Mouse (Mus musculus) lung, embryonic 14.5 days (tissue): ENCODE data around the gene Frmd6. TPM values are rescaled to one million over a fixed set of nuclear protein-coding genes. Genes with fewer than 3 reads are reported as not detected.
A peak's percentile ranks its signal among the peaks of the same experiment; 100 is the strongest.

Experiments
- ATAC-seq: fragments of 200-750 bp; cut with Nextera tagmentation; 2 replicates; pipeline ENCODE4 v1.8.0; 2017; ENCODE audit warnings: mild to moderate bottlenecking, moderate TSS enrichment, moderate library complexity; ENCODE audit not compliant: insufficient read depth
- DNase-seq: peaks from one replicate; pipeline ENCODE4 v3.0.0-alpha.2; 2015
- H3K27ac ChIP-seq: fragments of 300-500 bp; sonication (generic); 2 replicates; pipeline ENCODE4 v1.5.1; 2014; ENCODE audit warnings: low read depth, mild to moderate bottlenecking, moderate library complexity
- H3K27me3 ChIP-seq: fragments of 300-500 bp; sonication (generic); 2 replicates; pipeline ENCODE4 v1.6.1; 2014; ENCODE audit warnings: low read length, control low read depth; ENCODE audit not compliant: insufficient read depth
- H3K36me3 ChIP-seq: fragments of 300-500 bp; sonication (generic); 2 replicates; pipeline ENCODE4 v1.6.1; 2014; ENCODE audit warnings: control low read depth; ENCODE audit not compliant: insufficient read depth
- H3K4me1 ChIP-seq: fragments of 300-500 bp; sonication (generic); 2 replicates; pipeline ENCODE4 v1.6.1; 2014; ENCODE audit warnings: antibody characterized with exemption, control low read depth; ENCODE audit not compliant: insufficient read depth
- H3K4me2 ChIP-seq: fragments of 300-500 bp; sonication (generic); 2 replicates; pipeline ENCODE4 v1.6.1; 2014; ENCODE audit warnings: mild to moderate bottlenecking
- H3K4me3 ChIP-seq: fragments of 300-500 bp; sonication (generic); 2 replicates; pipeline ENCODE4 v1.5.1; 2014; ENCODE audit warnings: low read depth, low read length
- H3K9ac ChIP-seq: fragments of 300-500 bp; sonication (generic); 2 replicates; pipeline ENCODE4 v1.6.1; 2014
- H3K9me3 ChIP-seq: fragments of 300-500 bp; sonication (generic); 2 replicates; pipeline ENCODE4 v1.6.1; 2016; ENCODE audit warnings: low read depth, low read length, control low read depth
- CTCF ChIP-seq: IDR thresholded peaks from 2 replicates; pipeline ENCODE4 v1.5.1; 2016; ENCODE audit warnings: antibody characterized with exemption, low read depth
- WGBS: fragments of 180-500 bp; shearing (Covaris S2); extraction: QIAGEN DNeasy Blood & Tissue Kit; methylation state at CpG from one replicate; pipeline ENCODE4 v1.1.7; 2014; 5-methylcytosine and 5-hydroxymethylcytosine counted together
- polyA plus RNA-seq: library from polyadenylated mRNA; unstranded; fragments of >200 nt; fragmentation: Nextera tagmentation; extraction: Ambion mirVana; gene quantifications from 2 replicates; pipeline ENCODE4 v1.2.1, GENCODE M21; 2014

The Frmd6 gene
- polyA plus RNA-seq, 1 experiment from 2014 or later, result 42.8 TPM

DNA sequence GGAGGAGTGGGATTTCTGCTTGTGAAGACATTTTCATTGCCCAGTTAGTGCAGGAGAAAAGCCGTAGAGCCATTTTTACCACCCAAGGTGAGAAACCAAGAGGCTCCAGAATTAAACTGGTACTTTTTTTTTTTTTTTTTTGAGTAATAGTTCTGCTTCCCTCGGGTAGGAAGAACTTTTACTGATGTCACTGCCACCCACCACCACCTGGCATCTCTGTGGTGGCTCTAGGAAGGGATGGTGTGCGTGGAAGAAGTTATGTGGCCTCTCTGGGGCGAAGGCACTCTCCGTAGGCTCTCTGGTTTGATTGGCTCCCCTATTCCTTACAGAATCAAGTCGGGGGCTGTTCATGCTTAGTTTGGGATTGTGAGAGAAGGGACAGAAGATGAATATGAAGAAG, 17.3 kb upstream of the Frmd6 start:
- DNase-seq (no peak), ATAC-seq (no peak)
- Histone ChIP-seq H3K9ac (no peak overlapping the region), H3K4me2 (no peak overlapping the region), H3K36me3 (no peaks in the 10 kb centered on the region), H3K4me1 (peaks cover 15% of the 10 kb centered on the region; the same call in 1 of the 2 replicates), H3K9me3 (no peaks in the 10 kb centered on the region; the same call in 1 of the 2 replicates), H3K27ac (no peak overlapping the region), H3K27me3 (no peaks in the 10 kb centered on the region), H3K4me3 (no peak overlapping the region)
- TF ChIP-seq CTCF, result no peak
- WGBS, result 70% methylated on average over 6 of the region's 6 CpGs

GRCm38 (mm10) chr12:70809957-70810356, 15.4 kb upstream of the Frmd6 start:
- DNase-seq, result no peak
- 77% methylated on average over 2 of the region's 2 CpGs for WGBS
- Histone ChIP-seq H3K36me3 (no peaks in the 10 kb centered on the region), H3K4me2 (no peak overlapping the region), H3K27ac (no peak overlapping the region), H3K27me3 (no peaks in the 10 kb centered on the region), H3K4me3 (no peak overlapping the region), H3K9ac (no peak overlapping the region), H3K9me3 (no peaks in the 10 kb centered on the region; the same call in 1 of the 2 replicates), H3K4me1 (peaks cover 19% of the 10 kb centered on the region; the same call in 1 of the 2 replicates)
- ATAC-seq, result no peak
- TF ChIP-seq CTCF, result no peak

DNA sequence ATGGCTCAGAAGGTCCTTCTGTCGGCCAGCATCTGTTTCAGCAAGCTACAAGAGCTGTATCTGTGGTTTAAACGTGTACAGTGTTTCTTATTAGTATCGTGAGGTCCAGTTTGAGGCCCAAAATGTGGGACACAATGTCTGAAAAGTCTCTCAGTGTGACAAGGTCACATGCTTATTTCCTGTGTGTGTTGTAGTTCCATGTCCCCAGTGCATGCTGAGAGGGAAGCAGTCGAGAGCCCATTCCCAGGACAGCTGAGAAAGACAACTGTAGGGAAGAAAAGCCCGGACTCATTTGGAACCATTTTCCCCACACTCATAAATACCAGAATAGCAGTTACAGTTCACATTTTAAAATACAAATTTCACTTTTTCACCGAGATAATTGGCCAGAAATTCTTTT, 13.5 kb upstream of the Frmd6 start:
- WGBS, result 29% methylated on average over 6 of the region's 6 CpGs
- no peaks in the 10 kb centered on the region for H3K27me3 ChIP-seq
- no peak overlapping the region for H3K4me2 ChIP-seq
- DNase-seq (no peak), ATAC-seq (peak; percentile 70)
- H3K27ac ChIP-seq, result peak overlapping the region; percentile 86
- no peak overlapping the region for H3K9ac ChIP-seq
- no peaks in the 10 kb centered on the region for H3K9me3 ChIP-seq
- no peak for TF ChIP-seq CTCF
- H3K4me3 ChIP-seq, result no peak overlapping the region
- H3K36me3 ChIP-seq, result no peaks in the 10 kb centered on the region
- peaks cover 19% of the 10 kb centered on the region; the same call in 1 of the 2 replicates for H3K4me1 ChIP-seq

DNA sequence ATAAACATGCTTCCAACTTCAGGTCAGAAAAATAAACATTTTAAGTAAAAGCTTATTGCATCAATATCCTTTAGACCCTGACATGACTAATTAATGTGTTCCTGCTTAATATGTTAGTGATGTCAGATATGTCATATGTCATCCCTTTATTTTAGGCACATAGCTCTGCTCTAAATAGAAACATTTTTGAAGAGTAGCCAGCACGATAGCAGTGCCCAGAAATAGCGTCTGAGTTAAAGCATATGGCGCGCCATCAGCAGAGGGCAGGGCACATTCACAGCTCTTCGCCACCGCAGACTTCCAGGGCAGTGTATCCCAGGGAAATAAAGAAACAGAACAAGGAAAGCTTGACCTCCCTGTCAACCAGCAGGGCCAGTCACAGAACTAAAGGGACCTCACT, 13.1 kb upstream of the Frmd6 start:
- no peak for TF ChIP-seq CTCF
- Histone ChIP-seq H3K9me3 (no peaks in the 10 kb centered on the region), H3K4me3 (no peak overlapping the region), H3K9ac (no peak overlapping the region), H3K4me1 (peaks cover 19% of the 10 kb centered on the region; the same call in 1 of the 2 replicates), H3K27ac (peak overlapping the region; percentile 67; the same call in 1 of the 2 replicates), H3K4me2 (no peak overlapping the region), H3K27me3 (no peaks in the 10 kb centered on the region), H3K36me3 (no peaks in the 10 kb centered on the region)
- DNase-seq (peak; percentile 95), ATAC-seq (peak; percentile 93)
- 35% methylated on average over 6 of the region's 6 CpGs for WGBS

- H3K4me2 ChIP-seq, result 0 out of 2 replicates have a peak overlapping the region, but pooled peaks have one; percentile 27
- peak; percentile 50; the same call in 1 of the 2 replicates for ATAC-seq
Measured at GRCm38 (mm10) chr12:70812822-70813465, 12.4 kb upstream of the Frmd6 start.

DNA sequence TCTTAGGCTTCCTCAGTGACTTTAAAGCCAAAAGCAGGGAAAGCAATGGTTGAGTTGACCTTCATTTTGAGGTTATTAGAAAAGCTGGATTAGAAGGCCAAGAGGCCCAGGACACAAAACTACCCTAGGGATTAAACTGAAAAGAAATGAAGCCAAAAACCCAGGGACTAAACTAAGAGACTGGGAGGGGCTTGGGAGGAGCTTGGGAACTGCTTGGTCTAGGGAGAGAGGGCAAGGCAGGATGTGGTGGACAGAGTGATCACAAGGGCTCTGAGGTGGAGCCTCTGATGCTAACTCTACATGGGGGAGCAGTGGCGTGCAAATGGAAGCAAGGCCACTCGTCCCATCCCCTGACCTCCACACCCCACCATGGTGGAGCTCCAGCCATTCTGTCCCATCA, 8.6 kb upstream of the Frmd6 start:
- DNase-seq, result no peak
- Histone ChIP-seq H3K27me3 (no peaks in the 10 kb centered on the region), H3K9ac (no peak overlapping the region), H3K4me2 (no peak overlapping the region), H3K4me1 (peaks cover 11% of the 10 kb centered on the region; the same call in 1 of the 2 replicates), H3K9me3 (no peaks in the 10 kb centered on the region), H3K4me3 (no peak overlapping the region), H3K27ac (no peak overlapping the region), H3K36me3 (no peaks in the 10 kb centered on the region)
- TF ChIP-seq CTCF, result no peak
- 84% methylated on average over 2 of the region's 2 CpGs for WGBS
- ATAC-seq, result no peak

More at GRCm38 (mm10) chr12:70812822-70813465, 12.4 kb upstream of the Frmd6 start:
- Histone ChIP-seq H3K4me3 (no peak overlapping the region), H3K9ac (no peak overlapping the region), H3K4me1 (peaks cover 19% of the 10 kb centered on the region; the same call in 1 of the 2 replicates), H3K27me3 (no peaks in the 10 kb centered on the region), H3K36me3 (no peaks in the 10 kb centered on the region), H3K27ac (peak overlapping the region; percentile 63), H3K9me3 (no peaks in the 10 kb centered on the region)
- no peak for TF ChIP-seq CTCF
- DNase-seq, result peak; percentile 69
- 16% methylated on average over 3 of the region's 3 CpGs for WGBS

DNA sequence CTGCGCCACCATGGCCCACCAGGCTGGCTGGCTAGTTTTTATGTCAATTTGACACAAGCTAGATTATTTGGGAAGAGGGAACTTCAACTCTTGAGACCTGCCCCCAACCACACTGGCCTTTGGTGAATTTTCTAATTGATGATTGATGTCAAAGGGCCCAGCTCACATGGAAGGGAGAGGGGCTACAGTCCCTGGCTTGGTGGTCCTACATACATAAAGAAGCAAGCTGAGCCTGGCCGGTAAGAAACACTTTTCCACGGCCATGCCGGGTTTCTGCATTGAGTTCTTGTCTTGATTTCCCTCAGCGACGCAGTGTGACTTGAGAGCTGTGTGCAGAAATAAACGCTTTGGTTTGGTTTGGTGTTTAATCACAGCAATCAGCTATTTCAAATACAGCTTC, 1.3 kb upstream of the Frmd6 start:
- 41% methylated on average over 7 of the region's 7 CpGs for whole genome bisulfite sequencing
- H3K27ac ChIP-seq, result peak overlapping the region; percentile 100; the same call in 1 of the 2 replicates
- 0 out of 2 replicates have a peak, but pooled peaks cover 6% of the 10 kb centered on the region for H3K4me1 ChIP-seq
- no peak for TF ChIP-seq CTCF
- H3K9ac ChIP-seq, result peak overlapping the region; percentile 72
- no peaks in the 10 kb centered on the region for H3K9me3 ChIP-seq
- ATAC-seq, result no peak
- no peaks in the 10 kb centered on the region for H3K36me3 ChIP-seq
- no peak for DNase-seq
- H3K27me3 ChIP-seq, result no peaks in the 10 kb centered on the region
- H3K4me3 ChIP-seq, result peak overlapping the region; percentile 83; the same call in 1 of the 2 replicates
- peak overlapping the region; percentile 88 for H3K4me2 ChIP-seq
